Mouse (Mus musculus): ENCODE data around the gene Sun1. TPM values are rescaled to one million over a fixed set of nuclear protein-coding genes. Genes with fewer than 3 reads are reported as not detected.

Sun1 gene
- polyA plus RNA-seq, 1 experiment from 2014 or later = 40.3 TPM

- H3K4me1 ChIP-seq = no peaks in the 10 kb centered on the region; the same call in 1 of the 2 replicates
- H3K4me3 ChIP-seq = no peak overlapping the region
- H3K9me3 ChIP-seq = no peaks in the 10 kb centered on the region
- H3K27ac ChIP-seq = no peak overlapping the region
- H3K27me3 ChIP-seq (ENCODE audit: insufficient read depth, poor library complexity, severe bottlenecking) = no peaks in the 10 kb centered on the region
- no peak for DNase-seq (ENCODE audit: low spot score)
- WGBS = 87% methylated on average over 15 of the region's 15 CpGs
- peaks cover 92% of the 10 kb centered on the region for H3K36me3 ChIP-seq
Observed at GRCm38 (mm10) chr5:139241022-139241761, 40.8 kb downstream of the Sun1 start.

DNA sequence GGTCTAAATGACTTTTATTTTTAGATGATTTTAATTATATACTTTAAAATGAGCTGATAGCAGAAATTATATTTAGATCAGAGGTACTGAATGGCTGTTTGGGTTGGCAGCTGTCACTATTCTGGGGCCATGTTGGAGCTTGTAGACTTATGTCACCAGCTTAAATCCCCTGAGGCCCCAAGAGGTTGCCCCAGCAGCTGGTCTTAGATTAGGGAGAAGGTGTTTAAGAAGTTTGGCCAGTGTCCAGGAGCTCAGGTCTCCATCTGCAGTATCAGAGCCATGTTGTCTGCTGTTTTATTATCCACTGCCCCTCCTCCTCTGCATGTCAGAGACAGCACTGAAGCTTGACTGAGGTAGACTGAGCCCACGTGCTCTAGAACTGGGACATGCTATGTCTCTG, 42.9 kb downstream of the Sun1 start:
- Histone ChIP-seq H3K27me3 (ENCODE audit: insufficient read depth, poor library complexity, severe bottlenecking) (no peaks in the 10 kb centered on the region), H3K36me3 (peaks cover 92% of the 10 kb centered on the region), H3K4me3 (no peak overlapping the region), H3K4me1 (peaks cover 5% of the 10 kb centered on the region; the same call in 1 of the 2 replicates), H3K9me3 (no peaks in the 10 kb centered on the region), H3K27ac (no peak overlapping the region)
- no peak for DNase-seq (ENCODE audit: low spot score)
- 71% methylated on average over 1 of the region's 1 CpGs for WGBS

DNA sequence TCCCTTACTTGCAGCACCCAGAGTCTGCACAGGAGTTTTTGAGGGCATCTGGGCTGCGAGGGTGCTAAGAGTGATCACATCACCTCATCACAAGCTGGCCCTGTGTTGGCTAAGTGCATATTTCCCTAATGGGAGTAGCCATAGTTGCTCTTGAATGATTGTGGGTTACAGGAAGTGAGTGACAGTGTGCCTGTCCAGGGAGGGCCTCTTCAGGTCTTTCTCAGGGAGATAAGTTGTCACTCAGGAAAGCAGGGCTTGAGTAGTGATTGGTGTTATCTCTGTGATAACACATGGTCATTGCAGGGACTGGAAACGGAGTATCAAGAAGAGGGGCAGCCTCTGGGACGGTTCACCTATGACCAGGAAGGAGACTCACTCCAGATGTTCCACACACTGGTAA, 47.3 kb downstream of the Sun1 start:
- H3K4me3 ChIP-seq = no peak overlapping the region
- H3K36me3 ChIP-seq = peaks cover 73% of the 10 kb centered on the region
- WGBS = 39% methylated on average over 3 of the region's 3 CpGs
- H3K9me3 ChIP-seq = no peaks in the 10 kb centered on the region
- no peaks in the 10 kb centered on the region for H3K27me3 ChIP-seq (ENCODE audit: insufficient read depth, poor library complexity, severe bottlenecking)
- DNase-seq (ENCODE audit: low spot score) = no peak
- H3K4me1 ChIP-seq = peaks cover 13% of the 10 kb centered on the region
- H3K27ac ChIP-seq = no peak overlapping the region

DNA sequence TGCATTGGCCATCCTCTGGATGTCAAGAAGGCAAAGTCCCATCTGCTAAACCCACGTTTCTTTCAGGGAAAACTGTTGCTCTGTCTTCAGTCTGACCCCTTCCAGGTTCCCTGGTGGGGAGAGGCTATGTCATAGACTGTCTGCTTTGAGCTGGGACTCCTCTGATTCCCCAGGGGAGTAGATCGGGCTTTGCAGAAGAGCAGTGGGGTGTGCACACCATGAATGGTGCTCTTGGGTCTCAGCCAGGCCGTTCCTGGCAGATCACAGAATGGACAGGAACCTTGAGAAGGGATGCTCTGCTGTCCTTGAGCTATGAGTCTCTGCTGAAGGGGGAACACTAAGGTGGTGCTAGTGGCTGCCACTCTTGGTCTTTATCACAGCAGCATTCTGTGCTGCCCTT, 48.4 kb downstream of the Sun1 start:
- Histone ChIP-seq H3K36me3 (peaks cover 66% of the 10 kb centered on the region), H3K4me1 (peaks cover 21% of the 10 kb centered on the region), H3K4me3 (no peak overlapping the region), H3K9me3 (no peaks in the 10 kb centered on the region), H3K27me3 (ENCODE audit: insufficient read depth, poor library complexity, severe bottlenecking) (no peaks in the 10 kb centered on the region), H3K27ac (no peak overlapping the region)
- WGBS = 79% methylated on average over 3 of the region's 3 CpGs
- DNase-seq (ENCODE audit: low spot score) = no peak

- WGBS = 75% methylated on average over 7 of the region's 7 CpGs
- H3K27ac ChIP-seq = peak overlapping the region; percentile 96
- H3K9me3 ChIP-seq = no peaks in the 10 kb centered on the region
- peaks cover 51% of the 10 kb centered on the region for H3K36me3 ChIP-seq
- peak overlapping the region; percentile 86 for H3K4me3 ChIP-seq
- DNase-seq (ENCODE audit: low spot score) = no peak
- no peaks in the 10 kb centered on the region for H3K27me3 ChIP-seq (ENCODE audit: insufficient read depth, poor library complexity, severe bottlenecking)
- H3K4me1 ChIP-seq = peaks cover 42% of the 10 kb centered on the region
Observed at GRCm38 (mm10) chr5:139251279-139251678, 50.8 kb downstream of the Sun1 start.

DNA sequence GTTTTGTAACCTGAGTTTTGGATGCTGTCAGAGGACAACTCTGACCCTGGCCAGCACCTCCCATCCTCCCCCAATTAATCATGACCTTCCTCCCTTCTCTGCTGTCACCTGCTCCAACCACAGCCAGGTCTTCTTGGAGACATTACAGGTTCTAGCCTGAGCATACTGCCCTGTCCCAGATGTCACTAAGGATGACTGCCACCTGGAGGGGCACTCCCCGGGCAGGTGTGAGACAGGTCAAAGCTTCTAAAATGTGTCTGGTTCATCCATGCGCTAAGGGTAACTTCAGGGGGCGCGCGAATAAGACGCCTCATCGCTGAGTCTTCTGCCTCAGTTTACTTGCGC, 51.3 kb downstream of the Sun1 start:
- Histone ChIP-seq H3K9me3 (no peaks in the 10 kb centered on the region), H3K4me1 (peaks cover 45% of the 10 kb centered on the region), H3K4me3 (peak overlapping the region; percentile 86), H3K36me3 (peaks cover 47% of the 10 kb centered on the region), H3K27me3 (ENCODE audit: insufficient read depth, poor library complexity, severe bottlenecking) (no peaks in the 10 kb centered on the region), H3K27ac (peak overlapping the region; percentile 96)
- DNase-seq (ENCODE audit: low spot score) = no peak
- WGBS = 1% methylated on average over 8 of the region's 8 CpGs

DNA sequence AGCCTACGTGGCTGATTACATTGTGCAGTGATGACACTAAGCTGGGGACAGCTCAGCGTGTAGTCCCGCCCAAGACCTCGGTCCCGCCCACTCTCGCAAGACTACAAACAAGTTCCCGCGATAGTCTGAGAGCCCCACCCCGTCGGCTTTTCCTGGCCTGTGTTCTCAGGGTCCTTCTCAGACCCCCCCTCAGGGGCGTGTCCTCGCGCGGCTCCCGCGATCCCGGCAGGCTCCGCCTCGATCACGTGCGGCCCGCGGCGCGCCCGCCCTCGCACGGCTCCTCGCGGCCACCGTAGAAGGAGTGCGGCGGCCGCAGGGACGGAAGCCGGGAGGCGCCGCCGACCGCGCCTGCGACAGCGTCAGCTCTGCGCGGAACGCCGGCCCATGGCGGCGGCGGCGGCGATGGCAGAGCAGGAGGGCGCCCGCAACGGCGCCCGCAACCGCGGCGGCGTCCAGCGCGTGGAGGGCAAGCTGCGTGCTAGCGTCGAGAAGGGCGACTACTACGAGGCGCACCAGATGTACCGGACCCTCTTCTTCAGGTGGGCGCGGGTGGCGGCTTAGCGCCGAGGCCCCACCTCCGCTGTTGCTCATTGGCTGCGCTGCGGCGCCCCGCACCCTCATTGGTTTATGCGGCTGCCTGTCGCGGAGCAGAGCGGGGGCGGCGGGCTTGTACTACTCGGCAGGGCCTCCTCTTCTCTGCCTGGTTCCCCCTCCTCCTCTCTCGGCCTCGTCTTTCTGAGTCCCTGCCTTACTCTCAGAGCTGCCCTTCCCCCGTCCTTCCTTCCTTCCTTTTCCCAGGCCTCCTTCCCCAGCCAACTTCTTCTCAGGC, 51.9 kb downstream of the Sun1 start, which contains the start of gene Get4:
TSS of gene Get4 (plus strand) at position 244 of the 829 bp plus-strand sequence.
- no peaks in the 10 kb centered on the region for H3K9me3 ChIP-seq
- peaks cover 46% of the 10 kb centered on the region for H3K36me3 ChIP-seq
- peak; percentile 100 for DNase-seq (ENCODE audit: low spot score)
- H3K4me1 ChIP-seq = peaks cover 51% of the 10 kb centered on the region
- H3K4me3 ChIP-seq = peak within 1 kb of the TSS; percentile 86
- H3K27ac ChIP-seq = peak within 1 kb of the TSS; percentile 96
- WGBS = under 1% methylated on average over 87 of the region's 90 CpGs
- no peaks in the 10 kb centered on the region for H3K27me3 ChIP-seq (ENCODE audit: insufficient read depth, poor library complexity, severe bottlenecking)

GRCm38 (mm10) chr5:139252910-139253245, 52.4 kb downstream of the Sun1 start:
- peak overlapping the region; percentile 96 for H3K27ac ChIP-seq
- H3K4me3 ChIP-seq = peak overlapping the region; percentile 86
- peaks cover 52% of the 10 kb centered on the region for H3K4me1 ChIP-seq
- H3K36me3 ChIP-seq = peaks cover 42% of the 10 kb centered on the region
- under 1% methylated on average over 7 of the region's 7 CpGs for WGBS
- DNase-seq (ENCODE audit: low spot score) = no peak
- no peaks in the 10 kb centered on the region for H3K27me3 ChIP-seq (ENCODE audit: insufficient read depth, poor library complexity, severe bottlenecking)
- H3K9me3 ChIP-seq = no peaks in the 10 kb centered on the region

DNA sequence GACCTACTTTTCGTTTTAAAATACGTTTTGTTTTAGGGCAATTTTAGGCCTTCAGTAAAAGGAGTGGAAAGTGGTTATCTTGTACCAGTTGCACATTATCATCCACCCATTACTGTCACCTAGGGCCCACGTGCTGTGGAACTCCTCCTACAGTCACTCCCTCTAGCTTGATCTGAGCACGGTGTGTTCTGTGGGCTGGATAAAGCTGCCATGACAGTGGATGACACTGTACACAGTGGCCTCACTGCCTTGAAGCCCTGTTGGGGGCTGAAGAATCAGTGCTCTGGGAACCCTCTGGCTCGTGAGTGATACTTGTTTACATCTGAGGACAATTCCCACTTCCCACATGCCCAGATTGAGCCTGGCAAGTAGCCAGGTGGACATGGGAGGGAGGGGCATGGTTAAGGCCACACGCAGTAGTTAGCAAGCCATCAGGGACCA, 52.9 kb downstream of the Sun1 start:
- DNase-seq (ENCODE audit: low spot score) = peak; percentile 86

DNA sequence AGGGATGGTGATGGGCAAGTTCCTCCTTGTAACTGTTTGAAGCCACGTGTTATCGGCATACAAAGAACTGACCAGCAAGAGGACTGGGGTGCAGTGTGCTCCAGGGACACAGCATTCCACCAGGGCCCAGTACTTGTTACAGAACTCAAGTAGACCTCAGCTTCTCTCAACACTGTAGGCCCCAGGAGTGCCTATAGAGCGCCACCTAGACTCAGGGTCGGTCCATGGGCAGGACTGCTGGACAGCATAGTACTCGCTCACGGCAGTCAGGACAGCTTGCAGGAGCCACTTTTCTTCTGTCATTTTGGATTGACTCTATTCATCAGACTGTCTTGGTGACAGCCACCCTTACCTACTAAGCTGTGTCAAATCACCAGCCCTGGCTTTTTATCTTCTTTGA, 54.5 kb downstream of the Sun1 start:
- Histone ChIP-seq H3K27ac (0 out of 2 replicates have a peak overlapping the region, but pooled peaks have one; percentile 6), H3K9me3 (no peaks in the 10 kb centered on the region), H3K27me3 (ENCODE audit: insufficient read depth, poor library complexity, severe bottlenecking) (no peaks in the 10 kb centered on the region), H3K36me3 (peaks cover 34% of the 10 kb centered on the region), H3K4me3 (no peak overlapping the region), H3K4me1 (peaks cover 67% of the 10 kb centered on the region)
- DNase-seq (ENCODE audit: low spot score) = no peak
- 85% methylated on average over 6 of the region's 6 CpGs for WGBS

More for the DNA sequence above, 52.9 kb downstream of the Sun1 start:
- Histone ChIP-seq H3K4me3 (peak overlapping the region; percentile 86), H3K36me3 (peaks cover 37% of the 10 kb centered on the region), H3K9me3 (no peaks in the 10 kb centered on the region), H3K4me1 (peaks cover 56% of the 10 kb centered on the region), H3K27ac (peak overlapping the region; percentile 96), H3K27me3 (ENCODE audit: insufficient read depth, poor library complexity, severe bottlenecking) (no peaks in the 10 kb centered on the region)
- 7% methylated on average over 6 of the region's 6 CpGs for WGBS

- no peaks in the 10 kb centered on the region for H3K9me3 ChIP-seq
- peaks cover 34% of the 10 kb centered on the region for H3K36me3 ChIP-seq
- peaks cover 71% of the 10 kb centered on the region for H3K4me1 ChIP-seq
- 87% methylated on average over 6 of the region's 6 CpGs for WGBS
- H3K27me3 ChIP-seq (ENCODE audit: insufficient read depth, poor library complexity, severe bottlenecking) = no peaks in the 10 kb centered on the region
- no peak overlapping the region for H3K4me3 ChIP-seq
- DNase-seq (ENCODE audit: low spot score) = no peak
- peak overlapping the region; percentile 25; the same call in 1 of the 2 replicates for H3K27ac ChIP-seq
Observed at GRCm38 (mm10) chr5:139255777-139256176, 55.3 kb downstream of the Sun1 start.

DNA sequence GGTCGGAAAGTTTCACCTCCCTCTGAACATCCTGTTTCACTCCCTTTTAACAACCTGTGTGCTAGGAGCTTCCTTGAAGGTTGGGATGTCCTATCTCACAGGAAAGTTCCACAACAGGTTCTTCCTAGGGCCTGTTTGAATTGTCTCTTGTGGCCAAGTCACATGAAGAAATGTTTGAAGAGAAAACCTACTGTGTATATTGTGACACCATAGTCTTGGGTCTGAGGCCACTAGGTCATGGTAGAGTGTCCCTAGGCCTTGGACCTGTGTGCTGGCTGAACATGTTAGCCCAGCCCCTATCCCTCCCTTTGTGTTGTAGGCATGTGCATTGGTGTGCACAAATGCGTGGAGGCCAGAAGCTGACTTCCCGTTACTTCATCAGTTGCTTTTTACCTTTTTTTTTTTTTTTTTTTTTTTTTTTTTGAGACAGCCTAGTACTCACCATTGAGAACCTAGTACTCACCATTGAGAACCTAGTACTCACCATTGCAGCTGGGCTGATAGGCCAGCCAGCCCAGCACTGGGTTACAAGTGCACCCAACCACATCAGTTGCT, 55.9 kb downstream of the Sun1 start:
- Histone ChIP-seq H3K9me3 (no peaks in the 10 kb centered on the region), H3K36me3 (peaks cover 37% of the 10 kb centered on the region), H3K4me1 (peaks cover 68% of the 10 kb centered on the region), H3K27me3 (ENCODE audit: insufficient read depth, poor library complexity, severe bottlenecking) (no peaks in the 10 kb centered on the region), H3K27ac (0 out of 2 replicates have a peak overlapping the region, but pooled peaks have one; percentile 76), H3K4me3 (no peak overlapping the region)
- DNase-seq (ENCODE audit: low spot score) = no peak
- 86% methylated on average over 3 of the region's 3 CpGs for WGBS

DNA sequence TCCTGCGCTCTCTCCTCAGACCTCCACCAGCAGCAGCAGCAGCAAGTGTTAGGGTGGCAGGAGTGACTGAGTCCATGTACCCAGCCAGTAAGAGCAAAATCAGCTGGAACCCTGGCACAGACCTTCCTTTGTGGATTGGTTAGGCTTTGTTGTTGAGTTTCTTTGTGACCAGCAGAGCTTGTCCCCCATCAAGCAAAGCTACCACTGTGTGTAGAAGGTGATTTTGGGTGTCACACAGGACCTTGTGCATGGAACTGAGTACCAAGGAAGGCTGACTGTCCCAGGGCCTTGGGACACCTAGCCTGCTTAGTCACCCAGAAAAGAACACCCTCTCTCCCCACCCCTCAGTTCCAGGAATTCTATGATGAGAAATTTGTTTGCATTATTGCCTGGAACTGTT, 56.8 kb downstream of the Sun1 start:
- peak overlapping the region; percentile 76 for H3K27ac ChIP-seq
- 81% methylated on average over 1 of the region's 1 CpGs for WGBS
- H3K4me3 ChIP-seq = no peak overlapping the region
- DNase-seq (ENCODE audit: low spot score) = no peak
- no peaks in the 10 kb centered on the region for H3K27me3 ChIP-seq (ENCODE audit: insufficient read depth, poor library complexity, severe bottlenecking)
- H3K36me3 ChIP-seq = peaks cover 47% of the 10 kb centered on the region
- H3K9me3 ChIP-seq = no peaks in the 10 kb centered on the region
- peaks cover 63% of the 10 kb centered on the region for H3K4me1 ChIP-seq
